Mouse (Mus musculus): ENCODE results near the gene Pfn3.

DNA sequence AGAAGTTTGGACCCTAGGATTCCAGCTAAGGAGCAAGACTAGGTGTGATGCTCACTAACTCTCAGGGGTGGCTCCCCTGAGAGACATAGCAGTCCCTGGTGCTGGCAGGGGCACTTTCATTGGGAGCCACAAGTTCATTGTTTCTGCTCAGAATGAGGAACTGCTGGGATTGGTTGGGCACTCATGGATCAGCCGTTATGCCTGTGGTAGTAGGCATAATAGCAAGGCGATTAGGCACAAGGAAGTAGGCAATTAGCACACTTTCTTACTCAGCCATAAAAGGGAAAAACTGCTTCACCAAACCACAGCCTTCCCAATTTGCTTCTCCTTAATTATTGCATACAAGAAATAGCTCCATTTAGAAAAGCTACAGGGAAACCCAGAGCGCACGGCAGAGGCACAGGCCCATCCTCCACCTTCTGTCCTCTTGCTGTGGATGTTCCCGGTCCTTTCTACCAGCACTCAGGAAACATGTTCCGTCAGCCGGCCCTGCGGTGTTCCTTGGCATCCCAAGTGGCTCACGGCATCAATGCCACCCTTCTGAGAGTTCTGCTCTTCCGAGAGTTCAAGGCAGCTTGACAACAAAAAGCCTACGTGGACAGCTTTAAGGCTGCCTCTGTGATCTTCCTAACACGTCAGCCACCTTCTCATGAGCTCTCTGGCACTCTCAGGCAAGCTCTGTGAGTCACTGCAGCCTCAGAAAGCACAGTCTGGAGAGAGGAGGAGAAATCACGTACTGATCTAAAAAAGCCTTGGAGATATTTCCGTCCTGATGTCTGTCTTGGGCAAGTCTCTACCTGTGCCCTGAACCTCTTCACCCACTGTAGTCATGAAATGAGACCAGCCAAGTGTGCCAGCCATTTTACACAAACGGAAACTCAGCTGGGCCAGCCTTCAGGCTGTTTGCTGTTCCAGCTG, 10.8 kb downstream of the Pfn3 start:
- TF ChIP-seq CTCF (IDR thresholded peaks at IDR 0.05; ENCODE audit: extremely low read depth, insufficient read length, insufficient replicate concordance, low read depth, low read length), result no peak
- no peak for TF ChIP-seq POLR2A (IDR thresholded peaks at IDR 0.05; ENCODE audit: low read depth, low read length)

All from small intestine, adult 2 months (tissue).